Mouse (Mus musculus) frontal cortex, adult 2 months (tissue): ENCODE data around the gene Phospho1. TPM values are rescaled to one million over a fixed set of nuclear protein-coding genes. Genes with fewer than 3 reads are reported as not detected.

Experiments used
- DNase-seq, 2 experiments: peaks; one replicate each; pipeline ENCODE4 v3.0.0; 2022; ENCODE audit warnings: low spot score in 1 of 2; ENCODE audit errors: extremely low spot score in 1 of 2
- polyA plus RNA-seq: library from polyadenylated mRNA; depleted of rRNA; stranded (reverse); fragments of >200 nt; gene quantifications from 2 replicates; pipeline ENCODE4 v1.2.3, GENCODE M21; 2012

Gene Phospho1
- polyA plus RNA-seq, 1 experiment = 68.7 TPM

DNA sequence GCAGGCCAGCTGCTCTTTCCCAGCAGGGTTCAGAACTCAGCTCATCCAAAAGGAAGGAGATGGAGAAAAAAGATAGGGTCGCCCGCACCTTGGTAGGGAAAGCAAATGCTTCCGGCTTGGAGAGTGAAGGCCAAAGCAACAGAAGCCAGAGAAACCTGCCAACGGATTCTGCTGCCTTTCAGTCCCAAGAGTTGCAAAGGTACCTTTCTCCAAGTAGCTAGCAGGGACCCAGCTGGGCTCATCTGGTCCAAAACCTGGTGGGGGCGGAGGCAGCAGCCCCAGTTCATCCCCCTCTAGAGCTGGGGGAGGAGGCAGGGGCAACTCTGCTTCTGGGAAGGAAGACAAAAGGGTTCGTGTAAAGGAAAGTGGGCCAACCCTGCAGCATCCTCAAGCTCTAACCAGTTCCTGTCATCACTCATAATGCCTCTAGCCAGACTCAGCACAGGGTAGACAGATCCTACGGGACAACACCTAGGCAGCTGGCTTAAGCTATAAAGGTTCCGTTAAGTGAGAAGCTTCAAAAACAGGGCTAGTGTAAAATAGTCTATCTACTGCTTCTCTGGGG, 8.8 kb downstream of the Phospho1 start:
- no peak for DNase-seq

DNA sequence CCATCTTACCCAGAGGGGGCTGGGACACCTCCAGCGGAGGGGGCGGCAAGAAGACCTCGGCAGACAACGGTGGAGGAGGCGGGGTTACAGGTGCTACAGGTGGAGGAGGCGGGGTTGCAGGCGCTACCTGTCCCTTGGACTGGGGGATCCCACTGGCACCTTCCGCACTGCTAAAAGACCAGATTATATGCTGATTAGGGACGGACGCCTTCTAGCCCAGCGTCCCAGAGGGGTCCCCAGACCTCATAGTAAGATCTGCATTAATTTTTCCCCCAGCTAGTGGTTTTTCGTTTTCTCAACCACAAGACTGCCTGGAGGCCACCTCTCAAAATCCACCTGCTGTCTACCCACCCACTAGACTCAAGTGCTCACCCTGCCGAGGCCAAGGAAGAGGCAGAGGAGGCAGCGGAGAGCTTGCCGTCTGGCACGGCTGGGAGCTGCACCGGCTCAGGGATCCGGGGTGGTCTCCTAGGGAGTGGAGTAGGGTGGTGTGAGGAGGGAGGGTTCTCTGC, 9.4 kb downstream of the Phospho1 start:
- no peak for DNase-seq

DNA sequence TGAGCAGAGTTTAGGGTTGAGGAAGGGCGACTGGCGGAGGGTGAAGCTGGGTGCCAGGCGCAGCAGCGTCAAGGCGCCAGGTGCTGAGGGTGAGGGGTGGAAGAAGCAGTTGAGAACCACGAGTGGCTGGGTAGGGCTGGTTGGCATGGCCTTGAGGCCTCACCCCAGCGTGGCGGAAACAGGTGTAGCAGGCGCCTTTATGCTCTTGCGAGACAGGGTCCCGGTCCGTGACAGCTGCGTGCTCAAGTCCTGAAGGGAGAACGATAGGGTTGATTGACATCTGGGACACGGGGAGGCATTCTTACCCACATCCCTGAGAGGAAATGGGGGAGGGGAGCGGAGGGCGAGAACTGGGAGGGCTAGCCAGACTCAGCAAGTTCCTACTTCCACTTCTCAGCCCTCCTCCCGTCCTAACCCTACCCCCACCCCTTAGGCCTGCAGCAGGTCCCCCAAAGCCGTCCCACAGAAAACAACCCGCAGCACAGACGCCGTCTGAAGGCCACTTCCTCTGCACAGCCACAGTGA, 9.9 kb downstream of the Phospho1 start:
- peak in 1 of 2 experiments; percentile 50 for DNase-seq

DNA sequence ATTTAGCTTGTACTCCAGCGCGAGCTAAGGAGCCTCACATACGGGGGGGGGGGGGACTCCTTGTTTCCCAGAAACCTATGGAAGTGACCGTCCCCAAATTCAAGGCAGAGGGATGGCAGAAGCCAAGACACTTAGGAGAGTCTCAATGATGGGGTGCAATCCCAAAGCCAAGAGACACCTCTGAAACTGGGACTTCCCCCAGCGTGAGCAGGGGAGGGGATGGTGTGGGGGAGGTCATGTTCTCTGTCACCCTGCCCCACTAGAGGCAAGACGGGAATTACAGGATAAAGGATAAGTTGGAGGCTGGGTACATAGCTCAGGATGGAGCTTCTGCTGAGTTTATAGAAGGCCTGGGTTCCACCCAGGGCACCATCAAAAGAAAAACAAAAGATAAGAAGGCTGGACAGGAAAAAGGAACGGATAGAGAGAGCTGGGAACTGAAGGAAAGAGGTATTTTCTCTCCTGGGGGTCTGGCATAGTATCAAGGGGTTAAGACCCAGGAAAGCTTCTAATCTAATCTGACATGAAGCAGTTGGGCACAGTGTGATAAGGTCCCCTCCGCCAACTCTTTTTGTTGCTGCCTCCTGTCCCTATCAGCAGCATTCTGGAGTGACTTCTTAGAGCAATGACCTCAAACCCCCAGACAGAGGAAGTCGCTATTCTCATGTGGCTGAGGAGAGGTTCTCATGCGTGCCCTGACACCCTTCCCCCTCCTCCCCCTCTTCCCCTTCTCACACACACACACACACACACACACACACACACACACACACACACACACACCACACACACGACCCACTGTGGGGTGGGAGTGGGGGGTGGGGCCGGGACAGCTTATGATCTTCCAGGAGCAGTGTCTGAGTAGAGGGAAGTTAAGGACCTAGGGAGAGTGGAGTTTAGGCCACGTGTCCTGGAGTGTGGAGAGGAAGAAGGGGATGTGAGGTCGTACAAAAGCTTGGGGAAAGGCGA, 10.7 kb downstream of the Phospho1 start:
- DNase-seq = no peak

DNA sequence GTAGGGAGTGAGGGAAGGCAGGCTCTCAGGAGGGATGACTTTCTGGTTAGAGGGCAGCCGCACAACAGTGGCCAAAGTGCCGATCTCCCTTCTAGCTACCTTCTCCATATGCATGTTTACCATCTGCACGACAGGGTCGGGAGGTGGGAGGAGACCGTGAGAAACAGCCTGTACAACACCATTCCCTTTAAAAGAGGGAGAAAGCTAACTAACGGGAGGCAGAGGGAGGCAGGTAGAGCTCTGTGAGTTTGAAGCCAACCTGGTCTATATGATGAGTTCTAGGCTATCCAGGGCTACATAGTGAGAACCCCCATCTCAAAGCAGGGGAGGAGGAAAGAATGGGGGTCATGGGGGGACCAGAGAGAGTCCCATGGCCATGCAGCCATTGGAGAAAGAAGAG, 11.5 kb downstream of the Phospho1 start:
- no peak for DNase-seq

DNA sequence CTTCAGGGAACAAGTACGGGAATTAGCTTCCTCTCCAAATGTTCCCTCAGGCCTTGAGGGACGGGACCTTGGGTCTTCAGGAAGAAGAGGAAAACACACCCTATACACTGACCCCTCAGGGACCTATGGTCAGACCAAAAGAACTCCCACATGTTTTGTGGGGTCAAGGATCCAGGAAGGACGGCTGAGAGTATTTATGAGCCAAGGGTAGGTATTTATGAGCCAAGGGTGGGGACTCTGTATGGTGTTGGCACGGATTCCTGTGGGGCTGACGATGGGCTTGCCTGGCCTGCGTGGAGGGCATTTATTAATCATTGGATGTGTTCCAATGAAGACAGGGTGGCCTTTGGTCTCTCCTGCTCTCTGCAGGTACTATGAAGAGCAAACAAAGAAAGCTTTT, 12.1 kb downstream of the Phospho1 start:
- DNase-seq = no peak

DNA sequence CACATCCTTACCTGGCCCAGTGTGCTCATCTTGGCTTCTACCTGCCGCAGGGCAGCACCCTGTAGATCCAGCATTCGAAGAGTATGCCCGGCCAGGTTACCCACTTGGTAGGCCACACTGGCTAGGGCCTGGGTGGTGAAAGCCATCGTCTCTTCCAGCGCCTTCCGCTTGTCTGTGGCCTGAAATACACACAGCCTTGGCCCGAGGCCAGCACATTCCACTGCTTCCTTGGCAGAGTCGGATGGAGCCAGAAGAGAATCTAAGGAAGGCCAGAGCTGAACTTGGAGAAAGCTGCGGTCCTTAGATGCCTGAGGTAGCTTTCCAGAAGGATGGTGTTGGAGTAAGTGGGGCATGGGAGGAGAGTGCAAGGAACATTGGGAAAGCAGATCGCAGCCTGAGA, 12.8 kb downstream of the Phospho1 start, which contains the start of gene Gngt2:
Gene Gngt2 (plus strand): TSS at position 158 of the 400 bp plus-strand sequence.
- no peak for DNase-seq

DNA sequence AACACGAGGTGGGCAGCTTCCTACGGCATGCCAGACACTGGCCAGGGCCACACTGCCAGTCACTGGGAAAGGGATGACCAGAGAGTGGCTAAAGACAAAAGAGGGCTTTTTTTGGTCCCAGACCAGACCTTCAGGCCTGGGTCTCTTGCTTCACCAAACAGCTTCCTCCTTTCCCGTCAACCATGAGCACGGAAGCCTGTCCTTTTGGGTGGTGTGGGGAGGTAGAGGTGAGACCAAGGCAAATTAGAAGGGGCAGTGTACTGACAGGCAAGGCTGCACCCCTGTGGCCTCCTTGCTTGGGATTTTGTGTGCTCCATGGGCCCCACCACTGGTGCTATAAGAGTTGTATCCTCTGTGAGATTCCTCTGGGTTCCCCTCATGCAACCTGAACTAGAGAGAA, 14.3 kb downstream of the Phospho1 start:
- DNase-seq = no peak

DNA sequence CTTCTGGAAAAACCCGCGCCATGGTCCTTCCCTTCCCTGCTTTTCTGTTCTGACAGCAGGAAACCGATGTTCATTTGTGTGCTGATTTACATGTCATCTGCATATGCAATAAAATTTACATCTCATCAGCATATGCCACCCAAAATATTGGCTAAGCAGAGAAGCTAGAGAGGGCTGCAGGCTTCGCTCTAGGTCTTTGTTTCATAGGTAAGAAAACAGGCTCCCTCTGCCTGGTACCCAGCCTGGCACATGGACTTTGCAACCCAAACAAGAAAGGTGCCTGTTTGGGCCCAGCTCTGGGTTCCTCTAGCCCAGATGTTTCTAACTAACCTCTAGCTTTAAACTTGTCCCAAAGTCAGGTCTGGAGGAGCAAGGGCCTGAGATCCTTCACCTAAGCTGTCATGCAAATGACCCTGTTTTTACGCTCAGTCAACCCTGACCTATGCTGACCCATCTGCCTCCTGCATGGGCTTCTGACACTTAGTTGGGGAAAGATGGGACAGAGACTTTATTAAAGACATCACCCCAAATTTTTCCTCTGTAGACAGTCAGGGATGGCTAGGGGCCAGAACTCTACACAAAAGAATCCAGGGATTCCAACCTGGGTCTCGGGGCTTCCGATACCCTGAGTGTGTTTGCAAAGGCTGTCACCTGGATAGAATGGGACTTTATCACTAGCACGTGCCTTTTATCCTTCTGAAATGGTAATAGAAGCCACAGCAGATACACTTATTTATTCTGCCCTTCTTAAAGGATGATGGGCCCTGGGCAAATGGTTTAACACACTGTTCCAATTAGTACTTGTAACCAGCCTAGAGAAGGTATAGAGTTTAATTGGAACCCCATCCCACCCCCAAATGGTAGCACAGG, 14.9 kb downstream of the Phospho1 start:
- no peak for DNase-seq

DNA sequence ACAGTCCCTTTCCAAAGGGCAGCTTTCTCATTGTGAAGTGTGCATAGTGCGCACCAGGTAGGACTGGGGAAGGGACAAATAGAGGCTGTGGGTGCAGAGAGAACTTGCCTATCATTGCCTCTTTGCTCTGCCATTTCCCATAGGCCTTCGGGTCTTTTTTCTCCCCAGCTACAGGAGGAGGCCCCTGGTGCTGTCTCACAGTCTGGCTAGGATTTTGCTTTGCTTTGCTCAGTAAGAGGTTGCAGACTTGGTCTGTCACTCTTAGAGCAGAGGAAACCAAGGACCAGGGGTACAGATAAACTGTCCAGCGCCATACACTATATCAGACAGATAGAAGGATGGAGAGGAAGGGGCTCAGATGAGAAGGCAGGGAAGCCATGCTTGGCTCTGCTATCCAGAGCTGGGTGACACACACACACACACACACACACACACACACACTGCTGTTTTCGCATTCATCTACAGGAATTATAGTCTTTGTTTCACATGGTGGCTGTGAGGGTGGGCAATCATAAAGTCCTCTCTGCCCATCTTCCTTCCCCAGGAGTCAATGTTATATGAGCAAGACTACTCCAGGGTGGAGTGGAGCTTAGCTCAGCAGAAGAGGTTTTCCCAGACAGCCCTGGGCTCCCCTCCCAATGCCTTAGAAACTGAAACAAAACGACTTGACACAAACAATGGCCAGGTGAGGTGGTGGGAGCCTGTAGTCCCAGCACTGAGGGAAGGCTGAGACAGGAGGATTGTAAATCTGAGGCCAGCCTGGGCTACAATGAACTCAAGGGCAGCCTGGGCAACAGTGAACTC, 16.6 kb downstream of the Phospho1 start:
- no peak for DNase-seq

DNA sequence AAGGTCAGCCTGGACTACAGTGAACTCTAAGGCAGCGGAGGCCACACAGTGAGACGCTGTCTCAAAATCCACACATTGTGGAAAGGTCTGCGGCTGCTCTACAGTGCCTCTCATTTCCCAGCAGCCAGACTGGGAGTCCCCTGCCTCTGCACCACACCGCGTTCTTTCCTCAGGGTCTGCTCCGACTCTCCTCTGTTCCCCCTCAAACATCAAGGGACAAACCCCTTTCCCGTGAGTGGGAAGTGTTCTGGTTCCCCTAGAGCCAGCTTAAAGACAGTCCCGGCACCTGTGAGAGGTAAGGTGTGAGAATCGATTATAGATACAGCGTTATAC, 17.2 kb downstream of the Phospho1 start:
- no peak for DNase-seq

DNA sequence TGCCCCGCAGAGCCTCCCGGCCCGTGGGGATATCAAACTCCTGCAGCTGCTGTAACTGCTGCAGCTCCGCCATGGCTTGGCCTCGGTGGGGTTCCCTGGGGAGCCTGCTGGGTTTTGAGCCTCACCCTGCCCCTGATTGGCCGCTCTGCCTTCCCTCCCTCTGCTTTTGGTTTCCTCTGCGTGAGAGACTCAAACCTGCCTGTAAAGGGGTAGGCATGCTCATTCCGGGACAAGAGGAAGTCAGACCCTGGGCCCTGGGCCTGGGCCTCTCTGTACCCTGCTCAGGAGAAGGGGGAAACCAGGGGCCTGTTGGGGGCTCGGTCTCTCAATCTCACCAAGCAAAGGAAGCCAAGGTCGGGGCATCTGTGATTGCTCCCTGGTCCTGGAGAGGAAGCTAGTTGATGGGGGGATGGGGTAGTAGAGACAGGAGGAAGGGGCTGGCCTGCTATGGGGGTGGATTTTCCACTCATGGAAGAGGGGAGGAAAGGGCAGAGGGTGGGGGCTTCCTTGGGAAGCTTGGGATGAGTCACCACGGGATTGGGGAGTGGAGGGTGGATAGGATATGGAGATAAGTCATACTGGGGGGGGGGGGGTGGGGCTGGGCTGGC, 17.9 kb downstream of the Phospho1 start, which contains the start of gene Abi3:
Gene Abi3 (minus strand): TSS at position 403 of the 608 bp plus-strand sequence.
- DNase-seq = no peak

DNA sequence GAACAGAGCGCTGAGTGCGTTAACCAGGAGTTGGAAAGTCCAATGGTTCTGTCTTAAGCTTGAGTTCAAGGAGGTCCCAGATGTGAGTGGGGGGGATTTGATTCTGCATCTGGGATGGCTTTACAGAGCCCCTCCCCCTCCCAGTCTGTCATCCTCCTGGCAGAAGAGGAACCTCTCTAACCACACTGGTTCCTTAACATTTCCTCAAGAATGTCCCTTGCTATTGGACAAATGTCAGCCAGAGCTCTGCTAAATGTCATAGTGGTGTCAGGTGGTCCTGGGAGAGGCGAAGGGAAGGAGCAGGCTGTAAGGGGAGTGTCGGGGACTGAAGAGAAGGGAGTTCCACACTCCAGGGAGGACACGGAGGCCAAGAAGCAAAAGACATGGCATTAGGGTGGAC, 18.7 kb downstream of the Phospho1 start:
- no peak for DNase-seq

DNA sequence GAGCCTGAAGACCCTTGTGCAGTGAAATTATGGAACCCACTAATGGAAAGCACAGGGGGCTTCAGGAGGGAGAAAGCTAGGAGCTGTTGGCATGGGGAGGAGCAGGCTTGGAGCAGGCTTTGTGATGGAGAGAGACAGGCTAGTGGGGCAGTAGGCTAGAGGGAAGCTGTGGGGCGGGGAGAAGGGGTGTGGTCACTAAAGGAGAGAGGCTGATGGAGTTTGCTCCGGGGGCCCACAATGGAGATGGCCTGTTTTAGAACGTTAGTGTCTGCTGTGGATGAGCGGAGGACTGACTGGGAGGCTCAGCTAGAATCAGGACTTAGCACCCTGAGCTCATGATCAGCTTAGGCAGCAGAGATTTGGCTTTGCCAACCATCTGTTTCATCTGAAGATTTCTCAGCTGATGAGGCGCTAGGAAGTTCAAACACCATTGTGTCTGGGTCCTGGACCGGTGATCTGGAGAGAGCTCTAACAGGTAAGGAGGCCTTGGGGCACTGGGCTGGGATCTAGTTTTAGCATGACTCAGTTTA, 19.2 kb downstream of the Phospho1 start:
- DNase-seq = no peak

DNA sequence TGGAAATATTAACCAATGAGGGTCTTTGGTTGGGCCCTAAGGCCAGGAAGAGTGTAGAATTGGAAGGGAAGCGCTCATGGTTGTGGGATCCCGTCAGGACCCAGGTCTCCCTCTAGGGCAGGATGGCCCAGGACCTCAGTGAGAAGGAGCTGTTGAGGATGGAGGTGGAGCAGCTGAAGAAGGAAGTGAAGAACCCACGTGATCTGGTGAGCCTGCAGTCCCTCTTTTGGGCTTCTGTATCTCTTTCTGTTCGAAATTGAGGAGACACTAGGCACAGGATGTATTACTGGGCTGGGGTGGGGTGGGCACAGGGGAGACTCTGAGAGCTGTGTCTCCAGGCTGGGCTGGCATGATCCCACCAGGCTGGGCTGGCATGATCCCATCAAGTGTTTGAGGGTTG, 20.6 kb downstream of the Phospho1 start:
- DNase-seq = no peak

DNA sequence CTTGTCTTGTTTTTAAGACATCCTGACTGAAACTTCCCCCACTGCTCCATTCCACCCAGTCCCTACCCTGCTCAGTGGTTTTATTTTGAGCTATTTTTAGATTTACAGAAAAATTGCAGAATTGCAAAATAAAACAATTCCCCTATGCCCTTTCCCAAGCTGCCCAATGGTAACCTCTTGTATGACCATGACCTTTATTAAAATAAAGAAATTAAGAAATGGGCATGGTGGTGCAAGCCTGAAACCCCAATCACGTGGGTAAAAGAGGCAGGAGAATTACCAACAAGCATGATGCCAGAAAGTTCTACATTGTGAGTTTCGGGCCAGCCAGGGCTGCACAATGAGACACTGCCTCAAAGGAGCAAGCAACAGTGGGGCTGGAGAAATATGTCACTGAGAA, 26.6 kb downstream of the Phospho1 start:
- no peak for DNase-seq

DNA sequence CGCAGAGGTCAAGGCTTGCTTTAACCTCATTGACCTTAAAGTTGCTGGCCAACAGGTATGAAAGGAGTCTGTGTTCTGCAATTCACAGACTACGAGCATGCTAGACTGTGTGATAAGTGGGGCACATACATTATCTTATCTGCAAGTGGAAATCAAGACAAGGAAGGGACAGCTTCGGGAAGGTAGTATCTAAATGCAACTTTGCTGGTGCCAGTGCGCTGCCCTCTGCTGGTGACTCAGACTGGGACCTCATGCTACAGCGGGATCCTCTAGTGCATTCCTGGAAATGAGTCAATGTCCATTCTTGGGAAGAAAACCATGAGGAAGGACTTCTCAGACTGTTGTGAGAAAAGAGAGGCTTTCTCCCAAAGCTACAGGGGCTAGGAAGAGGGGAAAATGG, 29.4 kb downstream of the Phospho1 start:
- DNase-seq = peak in 1 of 2 experiments; percentile 58

DNA sequence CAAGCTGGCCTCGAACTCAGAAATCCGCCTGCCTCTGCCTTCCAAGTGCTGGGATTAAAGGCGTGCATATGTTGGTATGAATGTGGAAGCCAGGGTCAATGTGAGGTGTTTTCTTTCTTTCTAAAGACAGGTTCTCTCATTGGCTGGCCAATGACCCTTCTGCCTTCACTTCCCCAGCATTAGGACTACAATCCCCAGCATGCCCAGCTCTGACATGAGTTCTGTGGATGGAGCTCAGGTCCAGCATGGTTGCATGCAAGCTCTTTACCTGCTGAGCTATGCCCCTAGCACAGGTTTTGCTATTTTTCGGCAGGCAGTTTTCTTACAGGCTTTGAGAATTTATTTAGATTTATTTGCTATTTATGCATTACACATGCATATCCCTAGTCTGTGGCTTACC, 33.0 kb downstream of the Phospho1 start:
- DNase-seq = no peak
